Mouse (Mus musculus): Measurements from ENCODE around the gene Saysd1. TPM values are rescaled to one million over a fixed set of nuclear protein-coding genes. Genes with fewer than 3 reads are reported as not detected.

The Saysd1 gene
- polyA plus RNA-seq, 1 experiment from 2014 or later = 14.6 TPM

DNA sequence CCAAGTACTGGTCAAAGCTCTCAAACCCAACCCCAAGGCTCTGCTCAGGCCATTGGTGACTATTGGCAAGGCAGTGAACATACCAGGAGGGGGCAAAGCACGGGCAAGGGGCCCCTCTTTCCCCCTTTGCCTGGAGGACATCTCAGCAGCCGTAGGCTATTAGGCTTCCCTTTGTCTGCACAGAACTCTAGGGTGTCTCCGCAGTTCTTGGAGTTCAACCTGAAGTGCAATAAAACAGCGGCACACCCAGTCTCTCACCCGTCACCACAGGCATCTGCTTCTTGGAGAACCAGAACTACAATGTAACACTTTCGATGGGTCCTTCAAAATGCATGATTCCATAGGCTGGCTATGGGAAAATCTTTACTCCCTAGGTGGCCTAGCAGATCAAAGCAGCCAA, 10.2 kb downstream of the Saysd1 start:
- H3K4me3 ChIP-seq (ENCODE audit: low read depth, low read length) = no peak overlapping the region
- H3K9me3 ChIP-seq (ENCODE audit: control insufficient read depth, low read length) = no peaks in the 10 kb centered on the region
- no peak overlapping the region for H3K9ac ChIP-seq (ENCODE audit: low read depth, low read length)
- ATAC-seq (ENCODE audit: low read depth) (no peak), DNase-seq (ENCODE audit: low spot score) (no peak)
- no peaks in the 10 kb centered on the region for H3K36me3 ChIP-seq (ENCODE audit: control insufficient read depth, insufficient read depth, low read length)
- 82% methylated on average over 6 of the region's 6 CpGs for WGBS
- no peak overlapping the region for H3K4me2 ChIP-seq (ENCODE audit: low read depth, low read length)
- no peaks in the 10 kb centered on the region for H3K4me1 ChIP-seq (ENCODE audit: control insufficient read depth, insufficient read depth, low read length)
- H3K27ac ChIP-seq (replicated peaks; ENCODE audit: low read depth, low read length) = no peak overlapping the region
- no peaks in the 10 kb centered on the region for H3K27me3 ChIP-seq (replicated peaks; ENCODE audit: control insufficient read depth, insufficient read depth, low read length)

DNA sequence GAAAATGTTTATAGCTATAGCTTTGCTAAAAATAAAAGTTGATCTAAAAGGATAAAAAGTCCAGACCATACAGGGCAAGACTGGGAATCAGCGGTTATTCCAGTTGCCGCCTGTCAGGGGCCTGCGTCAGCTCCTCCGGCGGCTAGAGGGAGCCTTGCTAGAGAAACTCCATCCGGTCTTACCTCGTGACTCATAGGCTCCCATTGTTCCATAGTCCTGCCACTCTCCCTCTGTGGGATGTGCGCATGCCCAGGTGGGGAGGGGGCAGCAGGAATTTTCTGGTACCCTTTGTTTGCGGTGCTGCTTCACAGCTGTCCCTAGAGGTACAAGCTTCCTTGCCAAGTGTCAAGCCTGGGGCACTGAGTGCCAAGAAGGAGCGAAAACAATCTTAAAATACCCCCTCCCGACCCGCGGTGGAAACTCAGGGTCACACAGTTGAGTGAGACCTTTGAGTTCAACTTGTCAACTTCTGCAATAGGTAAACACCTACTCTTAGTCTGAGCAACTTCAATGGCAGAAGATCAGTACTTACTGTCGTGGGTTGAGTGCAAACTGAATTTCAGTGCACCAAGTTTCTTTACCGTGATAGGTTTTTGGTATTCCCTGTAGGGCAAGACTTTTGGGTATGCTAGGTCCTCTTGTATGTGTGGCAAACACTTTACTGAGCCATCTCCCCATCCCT, 10.8 kb downstream of the Saysd1 start:
- no peak overlapping the region for H3K27ac ChIP-seq (replicated peaks; ENCODE audit: low read depth, low read length)

DNA sequence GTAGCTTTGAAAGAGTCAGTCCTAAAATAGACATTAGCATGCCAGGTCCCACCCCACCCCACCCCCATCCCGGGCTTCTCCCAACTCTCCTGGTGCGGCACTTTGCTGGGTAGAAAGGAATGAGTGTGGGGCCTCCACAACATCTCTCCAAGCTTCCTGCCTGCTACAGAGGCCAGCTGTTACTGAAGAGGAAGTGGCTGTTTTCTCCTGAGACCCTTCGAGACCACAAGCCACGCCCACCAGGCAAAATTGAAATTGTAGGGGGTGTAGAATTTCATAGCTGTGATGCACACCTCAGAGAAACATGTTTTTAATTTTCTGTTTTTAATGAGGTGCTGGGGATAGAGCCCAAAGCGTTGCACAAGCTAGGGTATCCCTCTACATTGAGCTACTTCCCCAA, 17.5 kb downstream of the Saysd1 start:
- ATAC-seq (ENCODE audit: low read depth) = no peak
- WGBS = 46% methylated on average over 5 of the region's 5 CpGs
- H3K4me2 ChIP-seq (ENCODE audit: low read depth, low read length) = no peak overlapping the region

More for the DNA sequence above, 10.8 kb downstream of the Saysd1 start:
- ATAC-seq (ENCODE audit: low read depth) (no peak), DNase-seq (ENCODE audit: low spot score) (no peak)
- H3K4me3 ChIP-seq (ENCODE audit: low read depth, low read length) = no peak overlapping the region
- no peaks in the 10 kb centered on the region for H3K27me3 ChIP-seq (replicated peaks; ENCODE audit: control insufficient read depth, insufficient read depth, low read length)
- no peak overlapping the region for H3K9ac ChIP-seq (ENCODE audit: low read depth, low read length)
- no peaks in the 10 kb centered on the region for H3K36me3 ChIP-seq (ENCODE audit: control insufficient read depth, insufficient read depth, low read length)
- WGBS = 72% methylated on average over 15 of the region's 15 CpGs
- no peaks in the 10 kb centered on the region for H3K9me3 ChIP-seq (ENCODE audit: control insufficient read depth, low read length)
- H3K4me1 ChIP-seq (ENCODE audit: control insufficient read depth, insufficient read depth, low read length) = no peaks in the 10 kb centered on the region
- H3K4me2 ChIP-seq (ENCODE audit: low read depth, low read length) = no peak overlapping the region

DNA sequence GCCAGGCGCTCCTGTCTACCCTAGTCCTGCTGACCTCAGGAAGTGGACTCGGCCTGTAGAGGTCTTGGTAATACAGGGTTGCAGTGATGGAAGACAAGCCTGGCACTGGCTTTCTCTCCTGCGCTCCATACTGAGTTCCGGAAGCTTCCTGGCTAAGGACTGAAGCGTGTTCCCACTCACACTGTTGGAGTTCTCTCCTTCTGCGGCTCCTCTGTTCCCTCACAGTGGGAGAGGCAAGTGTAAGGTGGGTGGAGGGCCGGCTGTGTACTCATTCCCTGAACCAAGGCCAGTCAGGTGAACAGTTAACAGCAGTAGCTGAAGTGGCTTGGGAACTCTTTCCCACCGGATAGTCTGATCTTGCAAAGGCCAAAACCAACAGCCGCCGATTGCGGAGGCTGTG, 18.3 kb downstream of the Saysd1 start:
- no peak overlapping the region for H3K9ac ChIP-seq (ENCODE audit: low read depth, low read length)
- H3K9me3 ChIP-seq (ENCODE audit: control insufficient read depth, low read length) = no peaks in the 10 kb centered on the region
- H3K27me3 ChIP-seq (replicated peaks; ENCODE audit: control insufficient read depth, insufficient read depth, low read length) = no peaks in the 10 kb centered on the region
- no peak for DNase-seq (ENCODE audit: low spot score)
- no peaks in the 10 kb centered on the region for H3K36me3 ChIP-seq (ENCODE audit: control insufficient read depth, insufficient read depth, low read length)
- H3K4me2 ChIP-seq (ENCODE audit: low read depth, low read length) = no peak overlapping the region
- no peaks in the 10 kb centered on the region for H3K4me1 ChIP-seq (ENCODE audit: control insufficient read depth, insufficient read depth, low read length)
- no peak for ATAC-seq (ENCODE audit: low read depth)
- WGBS = 89% methylated on average over 11 of the region's 11 CpGs
- no peak overlapping the region for H3K4me3 ChIP-seq (ENCODE audit: low read depth, low read length)
- no peak overlapping the region for H3K27ac ChIP-seq (replicated peaks; ENCODE audit: low read depth, low read length)

More for the DNA sequence above, 17.5 kb downstream of the Saysd1 start:
- no peaks in the 10 kb centered on the region for H3K36me3 ChIP-seq (ENCODE audit: control insufficient read depth, insufficient read depth, low read length)
- H3K27ac ChIP-seq (replicated peaks; ENCODE audit: low read depth, low read length) = no peak overlapping the region
- no peaks in the 10 kb centered on the region for H3K9me3 ChIP-seq (ENCODE audit: control insufficient read depth, low read length)
- no peak overlapping the region for H3K4me3 ChIP-seq (ENCODE audit: low read depth, low read length)
- H3K9ac ChIP-seq (ENCODE audit: low read depth, low read length) = no peak overlapping the region
- peak; percentile 14 for DNase-seq (ENCODE audit: low spot score)
- H3K4me1 ChIP-seq (ENCODE audit: control insufficient read depth, insufficient read depth, low read length) = no peaks in the 10 kb centered on the region
- no peaks in the 10 kb centered on the region for H3K27me3 ChIP-seq (replicated peaks; ENCODE audit: control insufficient read depth, insufficient read depth, low read length)

DNA sequence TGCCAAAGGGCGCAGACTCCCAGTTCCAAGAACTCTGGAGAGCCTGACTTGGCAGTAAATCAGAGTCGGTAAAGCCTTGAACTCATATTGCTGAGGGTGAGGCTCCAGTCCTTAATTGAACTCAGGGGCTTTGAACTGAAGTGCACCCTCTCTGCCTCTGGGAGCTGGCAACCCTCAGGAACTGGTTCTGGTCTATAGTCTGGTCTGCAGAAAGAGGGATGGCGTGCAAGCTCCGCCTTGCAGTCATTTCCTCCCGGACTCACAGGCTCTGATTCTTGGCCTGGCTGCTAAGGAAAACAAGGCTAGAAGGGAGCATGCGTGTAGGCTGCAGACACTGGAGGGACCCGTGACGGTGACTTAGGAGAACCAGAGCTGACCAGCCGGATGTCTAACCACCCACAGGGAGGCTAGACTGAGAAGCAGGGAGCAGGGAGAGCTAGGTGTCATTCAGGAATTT, 22.2 kb downstream of the Saysd1 start:
- Histone ChIP-seq H3K4me3 (ENCODE audit: low read depth, low read length) (no peak overlapping the region), H3K4me1 (ENCODE audit: control insufficient read depth, insufficient read depth, low read length) (no peaks in the 10 kb centered on the region), H3K36me3 (ENCODE audit: control insufficient read depth, insufficient read depth, low read length) (no peaks in the 10 kb centered on the region), H3K9ac (ENCODE audit: low read depth, low read length) (no peak overlapping the region), H3K27me3 (replicated peaks; ENCODE audit: control insufficient read depth, insufficient read depth, low read length) (no peaks in the 10 kb centered on the region), H3K9me3 (ENCODE audit: control insufficient read depth, low read length) (no peaks in the 10 kb centered on the region), H3K27ac (replicated peaks; ENCODE audit: low read depth, low read length) (no peak overlapping the region), H3K4me2 (ENCODE audit: low read depth, low read length) (no peak overlapping the region)
- WGBS = 39% methylated on average over 9 of the region's 9 CpGs
- DNase-seq (ENCODE audit: low spot score) = peak; percentile 28
- ATAC-seq (ENCODE audit: low read depth) = no peak

DNA sequence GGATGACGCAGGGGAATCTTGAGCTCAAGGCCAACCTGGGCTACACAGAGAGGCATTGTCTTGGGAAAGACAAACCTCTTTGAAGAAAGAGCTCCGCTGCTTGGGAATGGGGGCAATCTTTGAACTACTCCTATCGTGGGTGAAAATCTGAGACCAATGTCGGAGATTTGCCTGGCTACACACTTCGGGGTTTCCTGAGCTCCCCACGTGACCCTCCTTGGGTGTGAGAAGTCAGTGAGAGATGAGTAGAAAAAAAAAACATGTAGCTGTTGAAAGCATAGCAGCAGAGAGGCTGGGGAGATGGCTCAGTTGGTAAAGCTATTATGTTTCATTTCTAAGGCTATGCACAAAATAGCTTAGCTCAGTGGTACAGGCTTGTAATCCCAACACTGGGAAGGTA, 23.4 kb downstream of the Saysd1 start:
- Histone ChIP-seq H3K27ac (replicated peaks; ENCODE audit: low read depth, low read length) (no peak overlapping the region), H3K4me1 (ENCODE audit: control insufficient read depth, insufficient read depth, low read length) (no peaks in the 10 kb centered on the region), H3K9ac (ENCODE audit: low read depth, low read length) (no peak overlapping the region), H3K36me3 (ENCODE audit: control insufficient read depth, insufficient read depth, low read length) (no peaks in the 10 kb centered on the region), H3K9me3 (ENCODE audit: control insufficient read depth, low read length) (no peaks in the 10 kb centered on the region), H3K4me2 (ENCODE audit: low read depth, low read length) (no peak overlapping the region), H3K4me3 (ENCODE audit: low read depth, low read length) (no peak overlapping the region), H3K27me3 (replicated peaks; ENCODE audit: control insufficient read depth, insufficient read depth, low read length) (no peaks in the 10 kb centered on the region)
- ATAC-seq (ENCODE audit: low read depth) (no peak), DNase-seq (ENCODE audit: low spot score) (no peak)
- WGBS = 71% methylated on average over 6 of the region's 6 CpGs

DNA sequence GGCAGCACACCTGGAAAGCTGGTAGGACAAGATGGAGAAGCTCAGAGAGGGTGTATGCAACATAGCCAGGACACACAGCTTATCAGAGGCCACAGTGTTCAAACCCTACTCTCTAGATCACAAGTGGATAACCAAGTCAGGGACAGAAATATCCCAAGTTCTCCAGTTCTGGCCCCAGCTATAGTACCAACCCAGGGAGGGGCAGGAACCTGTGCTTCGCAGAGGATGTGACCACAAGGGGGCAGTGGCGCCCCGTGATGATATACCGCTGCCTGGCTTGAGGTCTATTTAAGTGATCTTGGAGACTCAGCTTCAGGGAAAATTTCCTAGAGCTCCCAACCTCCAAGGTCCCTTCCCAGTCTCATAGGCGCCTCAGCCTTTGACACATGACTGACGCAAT, 24.4 kb downstream of the Saysd1 start:
- DNase-seq (ENCODE audit: low spot score) (peak; percentile 84), ATAC-seq (ENCODE audit: low read depth) (peak; percentile 73)
- 3% methylated on average over 6 of the region's 6 CpGs for WGBS
- Histone ChIP-seq H3K27me3 (replicated peaks; ENCODE audit: control insufficient read depth, insufficient read depth, low read length) (no peaks in the 10 kb centered on the region), H3K9me3 (ENCODE audit: control insufficient read depth, low read length) (no peaks in the 10 kb centered on the region), H3K4me3 (ENCODE audit: low read depth, low read length) (no peak overlapping the region), H3K36me3 (ENCODE audit: control insufficient read depth, insufficient read depth, low read length) (no peaks in the 10 kb centered on the region), H3K27ac (replicated peaks; ENCODE audit: low read depth, low read length) (no peak overlapping the region), H3K9ac (ENCODE audit: low read depth, low read length) (no peak overlapping the region), H3K4me2 (ENCODE audit: low read depth, low read length) (no peak overlapping the region), H3K4me1 (ENCODE audit: control insufficient read depth, insufficient read depth, low read length) (no peaks in the 10 kb centered on the region)

DNA sequence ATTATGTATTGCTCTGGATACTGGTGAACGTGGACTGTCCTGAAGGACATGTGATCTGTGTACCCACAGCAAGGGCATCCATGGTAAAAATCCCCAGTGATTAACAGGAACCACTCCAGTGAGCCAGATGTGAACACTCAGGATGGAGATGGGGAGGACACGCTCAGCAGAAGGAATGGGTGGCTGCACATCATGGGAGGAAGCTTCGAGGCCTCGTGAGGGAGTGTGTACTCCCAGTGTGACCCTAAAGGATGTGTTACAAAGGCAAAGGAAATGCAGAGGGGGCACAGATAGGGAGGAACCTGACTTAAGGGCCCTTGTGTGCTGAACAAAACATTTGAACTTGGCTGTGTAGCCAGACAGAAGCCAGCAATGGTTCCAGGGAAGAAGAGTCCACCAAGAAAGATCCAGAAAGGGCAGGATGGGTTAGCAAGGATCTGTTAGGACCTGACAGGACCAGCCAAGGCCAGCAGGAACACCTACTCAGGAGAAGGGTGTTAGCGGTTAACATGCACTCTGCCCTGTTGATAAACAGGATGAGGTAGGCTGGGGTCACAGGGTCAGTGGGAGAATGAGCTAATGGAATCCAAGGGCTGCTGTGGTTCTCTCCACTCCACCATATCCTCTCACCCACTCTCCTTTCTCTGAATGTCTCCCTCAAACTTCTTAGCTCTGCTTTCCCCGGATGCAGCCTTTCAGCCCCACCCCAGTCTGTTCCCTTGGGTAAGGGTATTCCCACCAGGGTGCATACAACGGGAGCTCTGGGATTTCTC, 25.0 kb downstream of the Saysd1 start:
- WGBS = 68% methylated on average over 6 of the region's 7 CpGs
- DNase-seq (ENCODE audit: low spot score) = no peak
- Histone ChIP-seq H3K4me2 (ENCODE audit: low read depth, low read length) (no peak overlapping the region), H3K36me3 (ENCODE audit: control insufficient read depth, insufficient read depth, low read length) (no peaks in the 10 kb centered on the region), H3K9ac (ENCODE audit: low read depth, low read length) (no peak overlapping the region), H3K4me1 (ENCODE audit: control insufficient read depth, insufficient read depth, low read length) (no peaks in the 10 kb centered on the region), H3K4me3 (ENCODE audit: low read depth, low read length) (no peak overlapping the region), H3K9me3 (ENCODE audit: control insufficient read depth, low read length) (no peaks in the 10 kb centered on the region), H3K27ac (replicated peaks; ENCODE audit: low read depth, low read length) (no peak overlapping the region), H3K27me3 (replicated peaks; ENCODE audit: control insufficient read depth, insufficient read depth, low read length) (no peaks in the 10 kb centered on the region)
- ATAC-seq (ENCODE audit: low read depth) = no peak

DNA sequence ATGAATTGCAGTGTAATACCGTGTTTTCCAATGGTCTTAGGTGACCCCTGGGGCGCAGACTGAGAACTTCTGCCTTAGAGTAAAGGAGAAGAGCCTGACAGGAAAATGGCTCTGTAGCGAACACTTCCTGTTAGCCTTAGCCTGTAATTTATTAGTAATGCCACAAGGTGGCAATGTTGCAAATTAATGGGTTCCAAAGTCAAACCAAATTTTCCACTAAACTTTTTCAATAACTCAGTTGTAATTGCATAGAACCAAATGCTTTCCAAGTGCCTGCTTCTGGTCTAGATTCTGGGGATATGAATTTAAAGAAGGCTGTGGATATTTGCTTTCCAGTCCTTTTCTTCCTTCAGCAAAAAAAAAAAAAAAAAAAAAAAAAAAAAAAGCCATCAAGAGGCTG, 26.1 kb downstream of the Saysd1 start:
- Histone ChIP-seq H3K9me3 (ENCODE audit: control insufficient read depth, low read length) (no peaks in the 10 kb centered on the region), H3K9ac (ENCODE audit: low read depth, low read length) (no peak overlapping the region), H3K27me3 (replicated peaks; ENCODE audit: control insufficient read depth, insufficient read depth, low read length) (no peaks in the 10 kb centered on the region), H3K4me3 (ENCODE audit: low read depth, low read length) (no peak overlapping the region), H3K4me1 (ENCODE audit: control insufficient read depth, insufficient read depth, low read length) (no peaks in the 10 kb centered on the region), H3K27ac (replicated peaks; ENCODE audit: low read depth, low read length) (no peak overlapping the region), H3K4me2 (ENCODE audit: low read depth, low read length) (no peak overlapping the region), H3K36me3 (ENCODE audit: control insufficient read depth, insufficient read depth, low read length) (no peaks in the 10 kb centered on the region)
- no peak for DNase-seq (ENCODE audit: low spot score)
- no peak for ATAC-seq (ENCODE audit: low read depth)
- WGBS = 70% methylated on average over 3 of the region's 3 CpGs
